Mouse (Mus musculus) adrenal gland, adult (tissue): Measurements from ENCODE around the gene Atl3.
A peak's percentile ranks its signal among the peaks of the same experiment; 100 is the strongest.
"Not testable (repeated sequence)": the region's sequence is repeated elsewhere in the genome, so short reads cannot be mapped to it uniquely, and the experiment has no call there.

ENCODE experiments used
- DNase-seq, 2 experiments: peaks; one replicate each; pipeline ENCODE4 v3.0.0; 2022 to 2023; ENCODE audit warnings: low spot score in 1 of 2; ENCODE audit not compliant: inconsistent age in 2 of 2

Gene Atl3

GRCm38 (mm10) chr19:7496070-7496469 is 2.2 kb downstream of the Atl3 start:
- DNase-seq = not testable (repeated sequence)

GRCm38 (mm10) chr19:7498816-7499215 is 5.0 kb downstream of the Atl3 start:
- DNase-seq = peak in 1 of 2 experiments; percentile 59

GRCm38 (mm10) chr19:7500701-7501100 is 6.9 kb downstream of the Atl3 start:
- no peak for DNase-seq

GRCm38 (mm10) chr19:7502432-7502831 is 8.6 kb downstream of the Atl3 start:
- no peak for DNase-seq

GRCm38 (mm10) chr19:7506321-7506720 is 12.5 kb downstream of the Atl3 start:
- no peak for DNase-seq

- DNase-seq = no peak
Measured at GRCm38 (mm10) chr19:7508026-7508425, 14.2 kb downstream of the Atl3 start.

GRCm38 (mm10) chr19:7516437-7516836 is 22.6 kb downstream of the Atl3 start:
- no peak for DNase-seq

GRCm38 (mm10) chr19:7521619-7522018 is 27.8 kb downstream of the Atl3 start:
- no peak for DNase-seq

- DNase-seq = no peak
Measured at GRCm38 (mm10) chr19:7522856-7523255, 29.0 kb downstream of the Atl3 start.

- DNase-seq = no peak
Measured at GRCm38 (mm10) chr19:7523292-7523691, 29.5 kb downstream of the Atl3 start.

GRCm38 (mm10) chr19:7523781-7524180 is 29.9 kb downstream of the Atl3 start:
- DNase-seq = no peak

GRCm38 (mm10) chr19:7524879-7525278 is 31.0 kb downstream of the Atl3 start:
- DNase-seq = no peak

GRCm38 (mm10) chr19:7528639-7529428 is 35.0 kb downstream of the Atl3 start:
- peak; percentile 35 to 82 for DNase-seq

- DNase-seq = no peak
Measured at GRCm38 (mm10) chr19:7531906-7532305, 38.1 kb downstream of the Atl3 start.

GRCm38 (mm10) chr19:7533891-7534290 is 40.1 kb downstream of the Atl3 start:
- peak in 1 of 2 experiments; percentile 46 for DNase-seq

GRCm38 (mm10) chr19:7548924-7549323 is 55.1 kb downstream of the Atl3 start:
- no peak for DNase-seq

GRCm38 (mm10) chr19:7551550-7552300 is 57.9 kb downstream of the Atl3 start:
- no peak for DNase-seq

- no peak for DNase-seq
Measured at GRCm38 (mm10) chr19:7552301-7552673, 58.4 kb downstream of the Atl3 start.

GRCm38 (mm10) chr19:7553441-7553840 is 59.6 kb downstream of the Atl3 start:
- DNase-seq = no peak

GRCm38 (mm10) chr19:7554881-7555280 is 61.0 kb downstream of the Atl3 start:
- no peak for DNase-seq

- DNase-seq = no peak
Measured at GRCm38 (mm10) chr19:7556641-7557040, 62.8 kb downstream of the Atl3 start.

GRCm38 (mm10) chr19:7557328-7557822 is 63.5 kb downstream of the Atl3 start, which contains the start of gene Pla2g16:
Gene Pla2g16, plus strand, starts transcription at chr19:7557459.
- DNase-seq = peak; percentile 83 to 94
